Mouse (Mus musculus) kidney, adult 11 months (tissue): ENCODE results near the gene Klhl18.
"Not testable (repeated sequence)": the region's sequence is repeated elsewhere in the genome, so short reads cannot be mapped to it uniquely, and the experiment has no call there.

Source experiments
- DNase-seq: peaks from one replicate; pipeline ENCODE4 v3.0.0; 2022

Gene Klhl18

GRCm38 (mm10) chr9:110419511-110420112 lies 56.9 kb downstream of the Klhl18 start, which contains the start of gene Ngp:
Gene Ngp (plus strand): TSS chr9:110419747.
- DNase-seq = no peak

- peak; percentile 41 for DNase-seq
Measured at GRCm38 (mm10) chr9:110413785-110414184, 62.7 kb downstream of the Klhl18 start.

- no peak for DNase-seq
Measured at GRCm38 (mm10) chr9:110412926-110413325, 63.6 kb downstream of the Klhl18 start.

- peak; percentile 80 for DNase-seq
Measured at GRCm38 (mm10) chr9:110410908-110411887, 65.3 kb downstream of the Klhl18 start.

- DNase-seq = peak; percentile 92
Measured at GRCm38 (mm10) chr9:110408099-110408773, 68.3 kb downstream of the Klhl18 start, which contains the start of gene Ptpn23. Gene Ptpn23 (minus strand): TSS chr9:110408213.

GRCm38 (mm10) chr9:110407311-110408098 lies 69.0 kb downstream of the Klhl18 start:
- DNase-seq = no peak

- DNase-seq = not testable (repeated sequence)
Measured at GRCm38 (mm10) chr9:110403240-110403639, 73.3 kb downstream of the Klhl18 start.

- DNase-seq = no peak
Measured at GRCm38 (mm10) chr9:110402731-110403130, 73.8 kb downstream of the Klhl18 start.

GRCm38 (mm10) chr9:110400650-110401049 lies 75.8 kb downstream of the Klhl18 start:
- no peak for DNase-seq

- no peak for DNase-seq
Measured at GRCm38 (mm10) chr9:110393295-110393694, 83.2 kb downstream of the Klhl18 start.

GRCm38 (mm10) chr9:110390843-110391242 lies 85.7 kb downstream of the Klhl18 start:
- DNase-seq = no peak

GRCm38 (mm10) chr9:110388011-110388410 lies 88.5 kb downstream of the Klhl18 start:
- no peak for DNase-seq

GRCm38 (mm10) chr9:110384369-110384929 lies 92.0 kb downstream of the Klhl18 start:
- DNase-seq = no peak

- DNase-seq = no peak
Measured at GRCm38 (mm10) chr9:110381292-110381691, 95.2 kb downstream of the Klhl18 start.

- no peak for DNase-seq
Measured at GRCm38 (mm10) chr9:110380662-110381061, 95.8 kb downstream of the Klhl18 start.

GRCm38 (mm10) chr9:110379361-110379760 lies 97.1 kb downstream of the Klhl18 start:
- no peak for DNase-seq

GRCm38 (mm10) chr9:110377655-110378054 lies 98.8 kb downstream of the Klhl18 start:
- not testable (repeated sequence) for DNase-seq
